Mouse (Mus musculus): ENCODE results near the gene Mnat1.

DNA sequence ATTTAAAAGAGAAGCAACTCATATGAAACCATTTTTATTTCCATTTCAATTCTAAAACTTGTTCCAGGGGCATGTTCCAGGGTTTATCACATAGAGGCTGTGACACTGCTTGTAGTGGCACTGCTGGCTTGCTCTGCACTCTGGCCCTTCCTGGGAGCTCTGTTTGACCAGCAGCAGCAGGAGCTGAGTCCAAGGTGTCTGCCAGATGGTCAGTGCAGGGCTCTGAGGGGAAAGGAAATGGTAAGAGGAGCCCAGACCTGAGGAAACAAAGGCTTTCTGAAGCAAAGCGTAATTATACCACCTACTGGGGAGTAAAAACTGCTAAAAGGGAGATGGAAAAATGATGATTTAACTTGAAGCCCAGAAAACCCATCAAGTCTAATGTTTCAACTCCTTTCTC is 145.0 kb downstream of the Mnat1 start:
- TF ChIP-seq POLR2A (IDR thresholded peaks at IDR 0.05; ENCODE audit: low read depth, low read length) (no peak), CTCF (conservative IDR thresholded peaks at IDR 0.05; ENCODE audit: insufficient read depth, insufficient read length, low read depth, low read length) (no peak)
